Mouse (Mus musculus) spleen, embryonic (tissue): ENCODE results near the gene Vamp2.

Source experiments
- CTCF ChIA-PET: fragments of 350-600 bp; sonication (Branson Sonifier 250); formaldehyde crosslinking; loops from one replicate; lab custom pipeline; 2022; lab: Charles Lee

The Vamp2 gene

GRCm38 (mm10) chr11:69109032-69109900 is 21.0 kb downstream of the Vamp2 start:
- CTCF ChIA-PET = interaction anchor here (0.8 to 2.6 kb wide), 4 partner anchors 8 to 17 kb away, joined by 4 to 12 read pairs (median 4); no protein-coding TSS in a partner anchor

GRCm38 (mm10) chr11:69110319-69111046 is 22.2 kb downstream of the Vamp2 start:
- CTCF ChIA-PET = interaction anchor here (0.7 to 2.6 kb wide), 4 partner anchors 9 to 47 kb away, joined by 3 to 12 read pairs (median 4); no protein-coding TSS in a partner anchor

GRCm38 (mm10) chr11:69111051-69111810 is 22.9 kb downstream of the Vamp2 start:
- CTCF ChIA-PET = interaction anchor here (0.5 to 2.6 kb wide), 4 partner anchors 10 to 48 kb away, joined by 3 to 12 read pairs (median 5); no protein-coding TSS in a partner anchor

- CTCF ChIA-PET = interaction anchor here (0.5 to 2.6 kb wide), 3 partner anchors 11 to 44 kb away, joined by 4 to 12 read pairs (median 6); no protein-coding TSS in a partner anchor
Observed at GRCm38 (mm10) chr11:69111865-69112264, 23.6 kb downstream of the Vamp2 start.

- CTCF ChIA-PET = interaction anchor here (0.6 to 2.8 kb wide), 4 partner anchors 8 to 513 kb away, joined by 3 to 10 read pairs (median 4); no protein-coding TSS in a partner anchor
Observed at GRCm38 (mm10) chr11:69114018-69114417, 25.7 kb downstream of the Vamp2 start.

- CTCF ChIA-PET = interaction anchor here (0.6 to 2.8 kb wide), 3 partner anchors 11 to 513 kb away, joined by 3 to 10 read pairs (median 4); no protein-coding TSS in a partner anchor
Observed at GRCm38 (mm10) chr11:69114621-69115020, 26.3 kb downstream of the Vamp2 start.

- CTCF ChIA-PET = interaction anchor here (2.8 kb wide), 1 partner anchor 14 kb away, joined by 10 read pairs; no protein-coding TSS in a partner anchor
Observed at GRCm38 (mm10) chr11:69116843-69117242, 28.6 kb downstream of the Vamp2 start.

GRCm38 (mm10) chr11:69117737-69118695 is 29.7 kb downstream of the Vamp2 start:
- CTCF ChIA-PET = interaction anchor here (1.8 kb wide), 1 partner anchor 14 kb away, joined by 3 read pairs; no protein-coding TSS in a partner anchor

- CTCF ChIA-PET = interaction anchor here (0.5 to 1.8 kb wide), 2 partner anchors 15 to 152 kb away, joined by 3 to 8 read pairs; no protein-coding TSS in a partner anchor
Observed at GRCm38 (mm10) chr11:69118765-69119164, 30.5 kb downstream of the Vamp2 start.

GRCm38 (mm10) chr11:69119446-69120155 is 31.3 kb downstream of the Vamp2 start:
- CTCF ChIA-PET = interaction anchor here (0.6 to 1.8 kb wide), 4 partner anchors 16 to 64 kb away, joined by 3 to 12 read pairs (median 7); no protein-coding TSS in a partner anchor

- CTCF ChIA-PET = interaction anchor here (0.6 to 0.7 kb wide), 3 partner anchors 28 to 65 kb away, joined by 3 to 12 read pairs (median 11); no protein-coding TSS in a partner anchor
Observed at GRCm38 (mm10) chr11:69120221-69121000, 32.1 kb downstream of the Vamp2 start, which contains the start of gene Hes7. Gene Hes7 (plus strand): TSS chr11:69120404.

- CTCF ChIA-PET = interaction anchor here (0.7 to 3.1 kb wide), 4 partner anchors 7 to 75 kb away, joined by 3 to 28 read pairs (median 4); no protein-coding TSS in a partner anchor
Observed at GRCm38 (mm10) chr11:69121001-69121740, 32.9 kb downstream of the Vamp2 start.

- CTCF ChIA-PET = interaction anchor here (0.5 to 3.1 kb wide), 8 partner anchors 8 to 76 kb away, joined by 3 to 28 read pairs (median 4); partner anchors contain the start of gene Tmem107
Observed at GRCm38 (mm10) chr11:69121741-69122335, 33.5 kb downstream of the Vamp2 start.

- CTCF ChIA-PET = interaction anchor here (0.5 to 3.1 kb wide), 8 partner anchors 29 to 120 kb away, joined by 3 to 28 read pairs (median 5); partner anchors contain the start of gene Tmem107
Observed at GRCm38 (mm10) chr11:69122336-69122951, 34.2 kb downstream of the Vamp2 start, which contains the start of gene 9130213A22Rik. Gene 9130213A22Rik (minus strand): TSS chr11:69122589.

- CTCF ChIA-PET = interaction anchor here (0.6 to 3.1 kb wide), 7 partner anchors 30 to 119 kb away, joined by 3 to 28 read pairs (median 5); partner anchors contain the start of gene Tmem107
Observed at GRCm38 (mm10) chr11:69123056-69123692, 34.9 kb downstream of the Vamp2 start.
